Mouse (Mus musculus): ENCODE measurements around the gene Umodl1.

Gene Umodl1

GRCm38 (mm10) chr17:30954340-30954739, at the start of gene Umodl1:
TSS of gene Umodl1 (plus strand) at chr17:30954640.
- no peak for DNase-seq

- no peak for DNase-seq
Measured at GRCm38 (mm10) chr17:30907577-30907976, 46.9 kb upstream of the Umodl1 start.

- DNase-seq = no peak
Measured at GRCm38 (mm10) chr17:30910866-30911731, 43.3 kb upstream of the Umodl1 start.

- no peak for DNase-seq
Measured at GRCm38 (mm10) chr17:30911732-30912088, 42.7 kb upstream of the Umodl1 start.

GRCm38 (mm10) chr17:30912536-30912935, 41.9 kb upstream of the Umodl1 start:
- no peak for DNase-seq

GRCm38 (mm10) chr17:30914264-30914663, 40.2 kb upstream of the Umodl1 start:
- no peak for DNase-seq

GRCm38 (mm10) chr17:30923566-30923965, 30.9 kb upstream of the Umodl1 start:
- no peak for DNase-seq

GRCm38 (mm10) chr17:30930827-30931226, 23.6 kb upstream of the Umodl1 start:
- no peak for DNase-seq

GRCm38 (mm10) chr17:30932836-30933235, 21.6 kb upstream of the Umodl1 start:
- no peak for DNase-seq

- no peak for DNase-seq
Measured at GRCm38 (mm10) chr17:30935301-30935700, 19.1 kb upstream of the Umodl1 start.

GRCm38 (mm10) chr17:30938554-30938953, 15.9 kb upstream of the Umodl1 start:
- no peak for DNase-seq

GRCm38 (mm10) chr17:30948382-30948781, 6.1 kb upstream of the Umodl1 start:
- no peak for DNase-seq

GRCm38 (mm10) chr17:30950780-30951179, 3.7 kb upstream of the Umodl1 start:
- peak; percentile 71 to 76 for DNase-seq

- no peak for DNase-seq
Measured at GRCm38 (mm10) chr17:30951600-30951999, 2.8 kb upstream of the Umodl1 start.

GRCm38 (mm10) chr17:30961936-30962592, 7.6 kb downstream of the Umodl1 start:
- no peak for DNase-seq

- DNase-seq = no peak
Measured at GRCm38 (mm10) chr17:30962880-30963279, 8.4 kb downstream of the Umodl1 start.

- no peak for DNase-seq
Measured at GRCm38 (mm10) chr17:30969983-30970382, 15.5 kb downstream of the Umodl1 start.

GRCm38 (mm10) chr17:30971877-30972276, 17.4 kb downstream of the Umodl1 start:
- no peak for DNase-seq

GRCm38 (mm10) chr17:30973332-30973731, 18.9 kb downstream of the Umodl1 start:
- DNase-seq = no peak

GRCm38 (mm10) chr17:30977290-30977689, 22.9 kb downstream of the Umodl1 start:
- DNase-seq = no peak

GRCm38 (mm10) chr17:30978556-30978955, 24.1 kb downstream of the Umodl1 start:
- DNase-seq = no peak

GRCm38 (mm10) chr17:30983521-30983920, 29.1 kb downstream of the Umodl1 start:
- DNase-seq = no peak

GRCm38 (mm10) chr17:30990254-30990653, 35.8 kb downstream of the Umodl1 start:
- DNase-seq = peak; percentile 18 to 30

- no peak for DNase-seq
Measured at GRCm38 (mm10) chr17:30996296-30996695, 41.9 kb downstream of the Umodl1 start.

Measured in B cell, adult 2 months (primary cell).